Comparison of ENCODE assay signal across 10 mouse cellular contexts in the genomic region with DNA sequence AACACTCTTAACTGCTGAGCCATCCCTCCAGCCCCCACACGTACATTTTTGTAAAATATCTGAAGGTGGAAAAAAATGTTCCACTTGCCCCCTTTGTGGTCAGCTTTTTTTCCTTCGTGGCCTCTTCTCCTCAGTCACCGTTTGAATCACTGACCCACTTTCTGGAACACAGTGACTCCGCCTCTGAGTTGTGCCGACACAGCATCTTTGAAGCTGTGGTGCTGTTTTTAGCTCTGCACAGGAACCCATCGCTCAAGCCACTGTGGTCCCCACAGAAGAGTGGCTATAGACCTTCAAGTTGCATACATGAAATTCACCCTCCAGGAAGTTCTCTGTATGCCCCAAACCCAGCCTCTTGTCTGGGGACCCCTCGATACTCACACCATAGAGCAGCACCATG. TPM values are rescaled to one million over a fixed set of nuclear protein-coding genes. Genes with fewer than 3 reads are reported as not detected.
A peak's percentile ranks its signal among the peaks of the same experiment; 100 is the strongest.
DNase-seq lines count a peak whose midpoint lies in the region; ATAC-seq and TF ChIP-seq lines count a peak whose summit lies in the region.
"Had no signal": no experiment of that assay in that cellular context is flagged by ENCODE, and none has a peak within 500 bp of the region (broad histone marks: within the 10 kb centered on the region; RNA-seq: fewer than 3 reads in every experiment).

No protein-coding gene starts in this region.

- no peaks in the 10 kb centered on the region for H3K27me3 ChIP-seq in heart, adult 2 months (ENCODE audit: control insufficient read depth, insufficient read depth, low read length)
- no peaks in the 10 kb centered on the region for H3K27me3 ChIP-seq in heart, embryonic 10.5 days (ENCODE audit: insufficient read depth, poor library complexity, severe bottlenecking)
- no peaks in the 10 kb centered on the region for H3K27me3 ChIP-seq in lung, postnatal 0 days (replicated peaks; ENCODE audit: insufficient read depth, low read length)
- H3K27me3 ChIP-seq in small intestine, adult 2 months (ENCODE audit: control insufficient read depth, insufficient read depth, low read length): no peaks in the 10 kb centered on the region
- H3K27me3 ChIP-seq in kidney, embryonic 14.5 days (ENCODE audit: control insufficient read depth, insufficient read depth, low read length): no peaks in the 10 kb centered on the region
- no peaks in the 10 kb centered on the region for H3K27me3 ChIP-seq in midbrain, postnatal 0 days (ENCODE audit: insufficient read depth, low read length)

- no peak for ATAC-seq in lung, postnatal 0 days
- no peak for ATAC-seq in kidney, embryonic 14.5 days (ENCODE audit: low FRiP score, low TSS enrichment)
- no peak for ATAC-seq in midbrain, postnatal 0 days (ENCODE audit: low FRiP score)

- H3K9ac ChIP-seq in heart, adult 2 months (ENCODE audit: low read depth, low read length): no peak overlapping the region
- H3K9ac ChIP-seq in lung, postnatal 0 days (replicated peaks; ENCODE audit: low read depth): no peak overlapping the region
- H3K9ac ChIP-seq in kidney, embryonic 14.5 days (ENCODE audit: low read depth, low read length): no peak overlapping the region
- no peak overlapping the region for H3K9ac ChIP-seq in midbrain, postnatal 0 days (replicated peaks; ENCODE audit: low read length, poor library complexity, severe bottlenecking)

- no peaks in the 10 kb centered on the region for H3K36me3 ChIP-seq in heart, adult 2 months (ENCODE audit: control insufficient read depth, insufficient read depth, low read length)
- H3K36me3 ChIP-seq in heart, embryonic 10.5 days: peaks cover 21% of the 10 kb centered on the region
- no peaks in the 10 kb centered on the region; the same call in none of the 2 replicates for H3K36me3 ChIP-seq in lung, postnatal 0 days (ENCODE audit: insufficient read depth, low read length)
- H3K36me3 ChIP-seq in small intestine, adult 2 months (ENCODE audit: control insufficient read depth, insufficient read depth, low read length): peaks cover 13% of the 10 kb centered on the region; the same call in 1 of the 2 replicates
- peaks cover 3% of the 10 kb centered on the region; the same call in 1 of the 2 replicates for H3K36me3 ChIP-seq in kidney, embryonic 14.5 days (ENCODE audit: control insufficient read depth, insufficient read depth, low read length)
- H3K36me3 ChIP-seq in midbrain, postnatal 0 days (ENCODE audit: insufficient read depth, low read length): peaks cover 32% of the 10 kb centered on the region

- no peak for TF ChIP-seq POLR2A in heart, adult 2 months (IDR thresholded peaks at IDR 0.05; ENCODE audit: insufficient read depth, low read depth, low read length)
- TF ChIP-seq POLR2A in cortical plate, adult 2 months (IDR thresholded peaks at IDR 0.05; ENCODE audit: extremely low read depth, insufficient read depth, low read length): no peak
- TF ChIP-seq POLR2A in small intestine, adult 2 months (IDR thresholded peaks at IDR 0.05; ENCODE audit: low read depth, low read length): no peak

- peak in 1 of 2 experiments; percentile 56 for DNase-seq in heart, adult 2 months
- no peak for DNase-seq in heart, embryonic 10.5 days (ENCODE audit: low spot score)
- peak; percentile 28 for DNase-seq in lung, postnatal 36 days
- no peak for DNase-seq in lung, postnatal 0 days (ENCODE audit: low spot score)
- DNase-seq in midbrain, postnatal 0 days (ENCODE audit: low spot score): no peak

- no peak overlapping the region for H3K4me3 ChIP-seq in heart, adult 2 months
- H3K4me3 ChIP-seq in heart, embryonic 10.5 days: no peak overlapping the region
- no peak overlapping the region for H3K4me3 ChIP-seq in lung, postnatal 0 days (ENCODE audit: low read depth, low read length)
- no peak overlapping the region for H3K4me3 ChIP-seq in cortical plate, adult 2 months (ENCODE audit: insufficient read depth, low read length)
- no peak overlapping the region for H3K4me3 ChIP-seq in small intestine, adult 2 months (ENCODE audit: low read depth, low read length)
- no peak overlapping the region for H3K4me3 ChIP-seq in kidney, embryonic 14.5 days (ENCODE audit: low read length)
- H3K4me3 ChIP-seq in midbrain, postnatal 0 days (ENCODE audit: low read depth, low read length): no peak overlapping the region

- H3K4me1 ChIP-seq in heart, adult 2 months (ENCODE audit: control insufficient read depth, insufficient read depth, low read length): peaks cover 4% of the 10 kb centered on the region
- peaks cover 28% of the 10 kb centered on the region for H3K4me1 ChIP-seq in heart, embryonic 10.5 days
- no peaks in the 10 kb centered on the region for H3K4me1 ChIP-seq in lung, postnatal 0 days (ENCODE audit: insufficient read depth, low read depth, low read length)
- peaks cover 6% of the 10 kb centered on the region; the same call in 1 of the 2 replicates for H3K4me1 ChIP-seq in cortical plate, adult 2 months (ENCODE audit: control insufficient read depth, insufficient read depth, low read length)
- peaks cover 4% of the 10 kb centered on the region; the same call in 1 of the 2 replicates for H3K4me1 ChIP-seq in small intestine, adult 2 months (ENCODE audit: control insufficient read depth, insufficient read depth, insufficient read length, low read length)
- H3K4me1 ChIP-seq in kidney, embryonic 14.5 days (ENCODE audit: control insufficient read depth, insufficient read depth, low read length): peaks cover 6% of the 10 kb centered on the region
- H3K4me1 ChIP-seq in midbrain, postnatal 0 days (ENCODE audit: insufficient read depth, low read length): 0 out of 2 replicates have a peak, but pooled peaks cover 3% of the 10 kb centered on the region

- no peaks in the 10 kb centered on the region for H3K9me3 ChIP-seq in heart, embryonic 10.5 days
- H3K9me3 ChIP-seq in lung, postnatal 0 days (ENCODE audit: low read length): no peaks in the 10 kb centered on the region
- no peaks in the 10 kb centered on the region for H3K9me3 ChIP-seq in kidney, embryonic 14.5 days (ENCODE audit: control insufficient read depth, low read length)
- no peaks in the 10 kb centered on the region for H3K9me3 ChIP-seq in midbrain, postnatal 0 days (ENCODE audit: low read length)

- TF ChIP-seq EP300 in heart, adult 2 months (IDR thresholded peaks at IDR 0.05; ENCODE audit: insufficient read depth, low read depth, low read length): no peak
- no peak for TF ChIP-seq EP300 in lung, postnatal 0 days (IDR thresholded peaks at IDR 0.05)

- no peaks in the 10 kb centered on the region for H3K79me2 ChIP-seq in heart, adult 2 months (replicated peaks; ENCODE audit: control insufficient read depth, insufficient read depth, low read length)

- no peak overlapping the region for H3K4me2 ChIP-seq in lung, postnatal 0 days (replicated peaks; ENCODE audit: low read depth, low read length)
- no peak overlapping the region for H3K4me2 ChIP-seq in kidney, embryonic 14.5 days (replicated peaks; ENCODE audit: low read depth, low read length)
- no peak overlapping the region for H3K4me2 ChIP-seq in midbrain, postnatal 0 days (ENCODE audit: low read depth, low read length, poor library complexity, severe bottlenecking)

- intact Hi-C loops in heart, adult 2 months (cut with DNase I): loop anchor here (1.0 to 2.0 kb wide), 3 partner anchors 16 to 258 kb away; no protein-coding TSS in a partner anchor

- 49% methylated on average over 7 of the region's 7 CpGs for WGBS in heart, adult 2 months
- 72% methylated on average over 7 of the region's 7 CpGs for WGBS in heart, embryonic 10.5 days
- 72% methylated on average over 7 of the region's 7 CpGs for WGBS in lung, postnatal 0 days
- WGBS in small intestine, adult 2 months: 71% methylated on average over 7 of the region's 7 CpGs
- WGBS in kidney, embryonic 14.5 days: 77% methylated on average over 7 of the region's 7 CpGs
- 70% methylated on average over 7 of the region's 7 CpGs for WGBS in midbrain, postnatal 0 days

- H3K27ac ChIP-seq in heart, adult 2 months: peak overlapping the region; percentile 32
- no peak overlapping the region for H3K27ac ChIP-seq in heart, embryonic 10.5 days
- H3K27ac ChIP-seq in lung, postnatal 0 days (ENCODE audit: low read length): no peak overlapping the region
- peak overlapping the region; percentile 78; the same call in 1 of the 2 replicates for H3K27ac ChIP-seq in cortical plate, adult 2 months (ENCODE audit: insufficient read depth, low read length)
- H3K27ac ChIP-seq in small intestine, adult 2 months (ENCODE audit: insufficient read depth, low read depth, low read length): peak overlapping the region; percentile 74
- no peak overlapping the region for H3K27ac ChIP-seq in kidney, embryonic 14.5 days (ENCODE audit: low read depth, low read length)
- H3K27ac ChIP-seq in midbrain, postnatal 0 days (ENCODE audit: low read depth, low read length): no peak overlapping the region

- no peak for TF ChIP-seq CTCF in heart, adult 2 months (IDR thresholded peaks at IDR 0.05)
- TF ChIP-seq CTCF in lung, postnatal 0 days (IDR thresholded peaks at IDR 0.05): no peak
- TF ChIP-seq CTCF in cortical plate, adult 2 months (IDR thresholded peaks at IDR 0.05; ENCODE audit: extremely low read depth, insufficient read depth, low read length): no peak
- TF ChIP-seq CTCF in small intestine, adult 2 months (IDR thresholded peaks at IDR 0.05; ENCODE audit: extremely low read depth, insufficient read length, insufficient replicate concordance, low read depth, low read length): no peak
- no peak for TF ChIP-seq CTCF in midbrain, postnatal 0 days (IDR thresholded peaks at IDR 0.05)

RNA-seq across cellular contexts. Expression of gene Rinl, which starts 7.9 kb away (rescaled TPM):
- total RNA-seq in heart, adult 2 months (2021): 1 to 10 TPM; 1.3 to 2.0 TPM
- 3.2 and 3.3 TPM in 2 replicates for polyA plus RNA-seq in heart, adult 2 months (2012; rRNA removed)
- 3.8 and 5.2 TPM in 2 replicates for polyA plus RNA-seq in heart, embryonic 10.5 days (2016; fragmentation: Nextera tagmentation; extraction: Ambion mirVana)
- 10.2 and 12.9 TPM in 2 replicates for polyA plus RNA-seq in lung, postnatal 0 days (2015; fragmentation: Nextera tagmentation; extraction: Ambion mirVana)
- polyA plus RNA-seq in cortical plate, adult 2 months (2012; rRNA removed): 2.3 and 2.4 TPM in 2 replicates
- 4.4 and 7.1 TPM in 2 replicates for polyA plus RNA-seq in small intestine, adult 2 months (2012; rRNA removed)
- polyA plus RNA-seq in kidney, embryonic 14.5 days (2014; fragmentation: Nextera tagmentation; extraction: Ambion mirVana): 2.9 and 5.6 TPM in 2 replicates
- total RNA-seq in midbrain, postnatal 0 days (2014; rRNA removed): 0.80 and 1.0 TPM in 2 replicates
- 1.9 TPM in 2 replicates for polyA plus RNA-seq in midbrain, postnatal 0 days (2015; fragmentation: Nextera tagmentation; extraction: Ambion mirVana)

RNA-seq across cellular contexts. Expression of gene Nfkbib, which starts 13.5 kb away (rescaled TPM):
- 10 to 100 TPM; 25.1 to 31.6 TPM for total RNA-seq in heart, adult 2 months (2021)
- polyA plus RNA-seq in heart, adult 2 months (2012; rRNA removed): 18.7 and 27.8 TPM in 2 replicates
- polyA plus RNA-seq in heart, embryonic 10.5 days (2016; fragmentation: Nextera tagmentation; extraction: Ambion mirVana): 50.5 and 50.7 TPM in 2 replicates
- polyA plus RNA-seq in lung, postnatal 0 days (2015; fragmentation: Nextera tagmentation; extraction: Ambion mirVana): 42.3 and 42.7 TPM in 2 replicates
- 34.0 and 36.4 TPM in 2 replicates for polyA plus RNA-seq in cortical plate, adult 2 months (2012; rRNA removed)
- polyA plus RNA-seq in small intestine, adult 2 months (2012; rRNA removed): 76.0 and 138 TPM in 2 replicates
- 39.2 and 43.9 TPM in 2 replicates for polyA plus RNA-seq in kidney, embryonic 14.5 days (2014; fragmentation: Nextera tagmentation; extraction: Ambion mirVana)
- total RNA-seq in midbrain, postnatal 0 days (2014; rRNA removed): 18.3 and 19.7 TPM in 2 replicates
- 58.5 and 65.3 TPM in 2 replicates for polyA plus RNA-seq in midbrain, postnatal 0 days (2015; fragmentation: Nextera tagmentation; extraction: Ambion mirVana)

RNA-seq across cellular contexts. Expression of gene Sirt2, which starts 14.3 kb away (rescaled TPM):
- total RNA-seq in heart, adult 2 months (2021): 10 to 100 TPM; 78.8 to 92.3 TPM
- polyA plus RNA-seq in heart, adult 2 months (2012; rRNA removed): 82.9 and 103 TPM in 2 replicates
- 53.8 and 57.8 TPM in 2 replicates for polyA plus RNA-seq in heart, embryonic 10.5 days (2016; fragmentation: Nextera tagmentation; extraction: Ambion mirVana)
- polyA plus RNA-seq in lung, postnatal 0 days (2015; fragmentation: Nextera tagmentation; extraction: Ambion mirVana): 55.4 and 57.1 TPM in 2 replicates
- 267 and 291 TPM in 2 replicates for polyA plus RNA-seq in cortical plate, adult 2 months (2012; rRNA removed)
- polyA plus RNA-seq in small intestine, adult 2 months (2012; rRNA removed): 26.2 and 47.6 TPM in 2 replicates
- polyA plus RNA-seq in kidney, embryonic 14.5 days (2014; fragmentation: Nextera tagmentation; extraction: Ambion mirVana): 49.7 and 56.7 TPM in 2 replicates
- 64.8 and 85.9 TPM in 2 replicates for total RNA-seq in midbrain, postnatal 0 days (2014; rRNA removed)
- 111 and 120 TPM in 2 replicates for polyA plus RNA-seq in midbrain, postnatal 0 days (2015; fragmentation: Nextera tagmentation; extraction: Ambion mirVana)

RNA-seq across cellular contexts. Expression of gene Ccer2, which starts 24.9 kb away (rescaled TPM):
- not detected for total RNA-seq in heart, adult 2 months (2021)
- polyA plus RNA-seq in heart, adult 2 months (2012; rRNA removed): not detected in 2 replicates
- polyA plus RNA-seq in heart, embryonic 10.5 days (2016; fragmentation: Nextera tagmentation; extraction: Ambion mirVana): not detected in 2 replicates
- polyA plus RNA-seq in lung, postnatal 0 days (2015; fragmentation: Nextera tagmentation; extraction: Ambion mirVana): not detected in 2 replicates
- 2.9 and 4.5 TPM in 2 replicates for polyA plus RNA-seq in cortical plate, adult 2 months (2012; rRNA removed)
- polyA plus RNA-seq in small intestine, adult 2 months (2012; rRNA removed): not detected in 2 replicates
- polyA plus RNA-seq in kidney, embryonic 14.5 days (2014; fragmentation: Nextera tagmentation; extraction: Ambion mirVana): not detected in 2 replicates
- total RNA-seq in midbrain, postnatal 0 days (2014; rRNA removed): not detected in 2 replicates
- polyA plus RNA-seq in midbrain, postnatal 0 days (2015; fragmentation: Nextera tagmentation; extraction: Ambion mirVana): 1.4 and 1.8 TPM in 2 replicates
- total RNA-seq: heart, postnatal 36 days had no signal
- polyA plus RNA-seq: stomach, embryonic 14.5 days had no signal

RNA-seq across cellular contexts. Expression of gene Hnrnpl, which starts 27.5 kb away (rescaled TPM):
- total RNA-seq in heart, adult 2 months (2021): 100 to 1,000 TPM; 192 to 206 TPM
- polyA plus RNA-seq in heart, adult 2 months (2012; rRNA removed): 208 and 348 TPM in 2 replicates
- 213 and 221 TPM in 2 replicates for polyA plus RNA-seq in heart, embryonic 10.5 days (2016; fragmentation: Nextera tagmentation; extraction: Ambion mirVana)
- 151 and 154 TPM in 2 replicates for polyA plus RNA-seq in lung, postnatal 0 days (2015; fragmentation: Nextera tagmentation; extraction: Ambion mirVana)
- polyA plus RNA-seq in cortical plate, adult 2 months (2012; rRNA removed): 350 and 362 TPM in 2 replicates
- polyA plus RNA-seq in small intestine, adult 2 months (2012; rRNA removed): 67.1 and 140 TPM in 2 replicates
- polyA plus RNA-seq in kidney, embryonic 14.5 days (2014; fragmentation: Nextera tagmentation; extraction: Ambion mirVana): 283 and 322 TPM in 2 replicates
- 253 and 265 TPM in 2 replicates for total RNA-seq in midbrain, postnatal 0 days (2014; rRNA removed)
- 146 and 175 TPM in 2 replicates for polyA plus RNA-seq in midbrain, postnatal 0 days (2015; fragmentation: Nextera tagmentation; extraction: Ambion mirVana)

Comparison
In these comparisons a context has a peak if more than half of its experiments do, and no peak if none do; other contexts are left out.
1. H3K27ac ChIP-seq: peak in heart, adult 2 months (single experiment), cortical plate, adult 2 months (single experiment) and small intestine, adult 2 months (single experiment); none in heart, embryonic 10.5 days (single experiment), lung, postnatal 0 days (single experiment), kidney, embryonic 14.5 days (single experiment) and midbrain, postnatal 0 days (single experiment).